Mouse (Mus musculus) liver, embryonic 14.5 days (tissue): Measurements from ENCODE around the gene Rpl37.

Experiments used
- CTCF ChIP-seq: IDR thresholded peaks from 2 replicates; pipeline ENCODE4 v1.5.1; 2016; ENCODE audit warnings: antibody characterized with exemption, low read depth, control low read depth
- EP300 ChIP-seq: IDR thresholded peaks from 2 replicates; pipeline ENCODE4 v1.6.1; 2016; ENCODE audit warnings: antibody characterized with exemption, low read depth

GRCm38 (mm10) chr15:5134945-5135483 is 18.6 kb downstream of the Rpl37 start:
- no peak for TF ChIP-seq EP300
- TF ChIP-seq CTCF, result no peak
